Mouse (Mus musculus) left cerebral cortex, postnatal 4 days (tissue): ENCODE results near the gene Tpm3. TPM values are rescaled to one million over a fixed set of nuclear protein-coding genes. Genes with fewer than 3 reads are reported as not detected.
A peak's percentile ranks its signal among the peaks of the same experiment; 100 is the strongest.

Experiments used
- DNase-seq: peaks from one replicate; pipeline ENCODE4 v3.0.0-alpha.2; 2022
- intact Hi-C: fragments of 180-260 bp; cut with DNase I; formaldehyde crosslinking; loops from one replicate; pipeline ENCODE4 v1.15.1; 2025
- total RNA-seq, 2 experiments: library from RNA; stranded (reverse); gene quantifications; 2 replicates each; pipeline ENCODE4 v1.2.3; 2021

The Tpm3 gene
- total RNA-seq, result 100 to 1,000 TPM; 291 to 310 TPM

DNA sequence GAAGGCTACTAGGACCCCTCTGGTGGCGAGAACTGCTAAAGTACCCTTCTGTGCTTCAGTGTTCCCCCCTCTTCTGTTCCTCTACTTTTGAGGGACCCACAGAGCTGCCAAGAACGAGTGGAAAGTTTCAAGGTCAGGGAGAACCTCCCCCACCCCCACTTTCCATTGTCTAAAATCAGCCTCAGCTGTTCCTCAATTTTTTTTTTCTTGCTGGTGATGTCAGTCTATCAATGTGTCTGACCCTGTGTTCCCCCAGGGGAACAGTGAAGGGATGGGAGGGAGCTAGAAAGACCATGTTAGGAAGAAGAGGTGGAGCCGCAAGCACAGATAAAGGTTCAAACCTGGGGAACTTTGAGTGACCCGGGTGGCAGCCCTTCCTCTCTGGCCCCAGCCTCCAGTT is at the start of gene Tpm3:
Tpm3 (plus strand) TSS at position 356 of the 400 bp plus-strand sequence.
- no peak for DNase-seq
- intact Hi-C loops, result no loop called here

- intact Hi-C loops, result loop anchor here (5.0 kb wide), 1 partner anchor 32 kb away; no protein-coding TSS in a partner anchor
- no peak for DNase-seq
Observed at GRCm38 (mm10) chr3:90034653-90035052, 37.8 kb upstream of the Tpm3 start.

GRCm38 (mm10) chr3:90036263-90036662 is 36.2 kb upstream of the Tpm3 start:
- intact Hi-C loops, result loop anchor here (5.0 kb wide), 1 partner anchor 34 kb away; no protein-coding TSS in a partner anchor
- DNase-seq, result no peak

GRCm38 (mm10) chr3:90049691-90050090 is 22.8 kb upstream of the Tpm3 start:
- intact Hi-C loops, result loop anchor here (5.0 kb wide), 1 partner anchor 42 kb away; no protein-coding TSS in a partner anchor
- no peak for DNase-seq

GRCm38 (mm10) chr3:90051441-90052350 is 20.8 kb upstream of the Tpm3 start, which contains the start of gene 4933434E20Rik:
Gene 4933434E20Rik, plus strand, starts transcription at chr3:90051636.
- intact Hi-C loops, result no loop called here

DNA sequence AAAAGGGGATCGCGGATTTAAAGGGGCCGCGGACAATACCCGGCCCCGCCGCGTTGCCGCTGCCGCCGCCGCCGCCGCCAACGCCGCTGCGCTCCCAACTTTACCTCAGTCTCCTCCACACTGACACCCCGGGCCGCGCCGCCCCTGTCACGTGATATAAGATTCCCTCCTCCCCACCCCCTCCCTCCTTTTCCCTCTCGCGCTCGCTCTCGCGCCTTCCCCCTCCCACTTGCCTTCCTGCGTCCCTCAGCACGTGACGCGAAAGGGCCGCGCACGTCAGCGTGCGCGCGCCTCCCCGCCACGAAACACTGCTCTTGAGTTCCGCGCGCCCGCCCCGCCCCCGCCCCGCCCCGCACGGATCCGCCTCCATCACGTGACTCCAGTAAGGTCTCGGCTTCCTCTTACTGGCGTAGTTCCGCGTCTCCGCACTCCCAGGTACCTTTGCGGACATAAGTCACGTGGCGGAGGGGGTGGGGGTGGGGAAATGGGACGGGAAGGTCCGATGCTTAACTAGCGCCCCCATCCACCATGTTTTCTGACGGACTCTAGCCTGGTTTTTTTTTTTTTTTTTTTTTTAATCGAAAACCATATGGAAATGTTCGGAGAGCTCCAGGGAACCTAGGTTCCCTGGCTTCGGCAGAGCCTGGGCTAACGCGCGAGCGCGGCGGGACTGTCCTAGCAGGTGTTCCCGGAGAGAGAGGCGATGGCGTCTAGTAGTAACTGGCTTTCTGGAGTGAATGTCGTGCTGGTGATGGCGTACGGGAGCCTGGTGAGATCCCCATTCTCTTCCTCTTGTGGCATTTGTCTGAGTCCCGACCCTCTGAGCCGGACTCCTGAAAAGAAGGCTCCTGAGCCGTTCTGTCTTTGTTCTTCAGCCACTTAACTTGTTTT is 19.9 kb upstream of the Tpm3 start, which contains the start of gene Ubap2l:
Ubap2l (minus strand) TSS at position 278 of the 891 bp plus-strand sequence.
- peak; percentile 98 for DNase-seq
- intact Hi-C loops, result no loop called here

More at GRCm38 (mm10) chr3:90051441-90052350, 20.8 kb upstream of the Tpm3 start, which contains the start of gene 4933434E20Rik:
- DNase-seq, result peak; percentile 68

DNA sequence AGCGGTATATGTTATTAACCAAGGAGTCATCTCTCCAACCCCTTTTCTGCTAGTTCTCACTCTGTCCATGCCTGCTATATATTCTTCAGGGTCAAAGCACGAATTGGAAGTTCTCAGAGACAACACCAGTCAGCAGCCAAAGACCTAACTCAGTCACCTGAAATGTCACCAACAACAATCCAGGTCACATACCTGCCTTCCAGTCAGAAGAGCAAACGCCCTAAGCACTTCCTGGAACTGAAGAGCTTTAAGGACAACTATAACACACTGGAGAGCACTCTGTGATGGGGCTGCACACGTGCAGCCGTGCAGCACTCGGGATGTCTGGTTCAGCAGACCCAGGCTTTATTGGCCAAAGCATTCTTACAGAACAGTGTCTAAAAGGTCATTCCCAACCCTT is 10.9 kb upstream of the Tpm3 start:
- DNase-seq, result no peak
- intact Hi-C loops, result no loop called here

- no peak for DNase-seq
- intact Hi-C loops, result no loop called here
Observed at GRCm38 (mm10) chr3:90062539-90062938, 9.9 kb upstream of the Tpm3 start.

- intact Hi-C loops, result no loop called here
- no peak for DNase-seq
Observed at GRCm38 (mm10) chr3:90064383-90064782, 8.1 kb upstream of the Tpm3 start.

- intact Hi-C loops, result no loop called here
- DNase-seq, result peak; percentile 37
Observed at GRCm38 (mm10) chr3:90065553-90065952, 6.9 kb upstream of the Tpm3 start.

- intact Hi-C loops, result no loop called here
- DNase-seq, result no peak
Observed at GRCm38 (mm10) chr3:90067851-90068250, 4.6 kb upstream of the Tpm3 start.

- intact Hi-C loops, result no loop called here
Observed at GRCm38 (mm10) chr3:90069688-90070087, 2.8 kb upstream of the Tpm3 start.

GRCm38 (mm10) chr3:90076921-90077716 is 4.7 kb downstream of the Tpm3 start:
- intact Hi-C loops, result loop anchor here (5.0 kb wide), 1 partner anchor 125 kb away; no protein-coding TSS in a partner anchor
- DNase-seq, result peak; percentile 69

More at GRCm38 (mm10) chr3:90069688-90070087, 2.8 kb upstream of the Tpm3 start:
- no peak for DNase-seq

- intact Hi-C loops, result loop anchor here (5.0 kb wide), 1 partner anchor 126 kb away; no protein-coding TSS in a partner anchor
- no peak for DNase-seq
Observed at GRCm38 (mm10) chr3:90078224-90078623, 5.8 kb downstream of the Tpm3 start.

GRCm38 (mm10) chr3:90079133-90079762 is 6.8 kb downstream of the Tpm3 start:
- DNase-seq, result peak; percentile 93
- intact Hi-C loops, result loop anchor here (5.0 kb wide), 1 partner anchor 127 kb away; no protein-coding TSS in a partner anchor

GRCm38 (mm10) chr3:90079763-90080497 is 7.5 kb downstream of the Tpm3 start:
- intact Hi-C loops, result loop anchor here (5.0 kb wide), 1 partner anchor 128 kb away; no protein-coding TSS in a partner anchor
- peak; percentile 62 for DNase-seq

- intact Hi-C loops, result no loop called here
- no peak for DNase-seq
Observed at GRCm38 (mm10) chr3:90080498-90080863, 8.0 kb downstream of the Tpm3 start.

DNA sequence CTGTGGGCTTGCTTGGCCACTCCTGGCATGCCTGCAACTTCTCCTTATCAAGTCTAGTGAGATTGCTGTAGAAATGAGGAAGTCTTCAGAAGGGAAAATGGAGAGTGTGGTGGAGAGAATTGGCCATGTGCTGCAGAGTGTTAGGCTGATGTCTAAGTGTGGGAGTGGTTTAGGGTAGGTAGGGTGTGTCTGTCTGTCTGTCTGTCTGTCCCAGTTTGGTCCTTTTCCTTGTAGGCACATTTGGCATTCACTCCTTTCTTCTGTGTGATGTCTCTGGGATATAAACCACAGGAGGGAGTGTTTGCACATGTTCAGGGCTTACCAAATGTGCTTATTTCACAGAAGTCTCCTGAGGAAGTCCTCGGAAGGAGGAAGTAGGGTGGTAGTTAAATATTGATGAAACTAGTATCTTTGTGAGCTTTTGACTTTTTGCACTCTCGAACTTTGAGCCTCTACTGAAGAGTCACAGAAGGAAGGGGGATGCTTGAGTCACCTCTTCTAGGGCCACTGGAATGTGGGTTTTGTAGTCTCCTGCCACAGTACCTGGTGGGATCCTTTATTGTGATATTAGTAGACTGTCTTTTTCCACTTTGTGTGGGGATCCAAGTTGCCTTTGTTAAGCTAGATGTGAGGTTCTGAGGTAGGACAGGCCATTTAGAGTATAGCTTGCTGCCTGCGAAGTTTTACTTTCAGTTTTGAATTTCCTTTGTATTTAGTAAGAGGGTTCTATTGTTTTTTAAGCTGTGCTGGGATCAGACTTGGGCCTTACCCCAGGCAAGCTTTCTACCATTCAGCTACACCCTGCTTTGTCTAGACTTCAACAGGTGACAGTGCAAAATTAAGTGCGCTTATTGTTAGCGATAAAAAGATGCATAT is 9.2 kb downstream of the Tpm3 start:
- intact Hi-C loops, result no loop called here
- DNase-seq, result no peak
